Mouse (Mus musculus): ENCODE results near the gene Prr3.
"Not testable (repeated sequence)": the region's sequence is repeated elsewhere in the genome, so short reads cannot be mapped to it uniquely, and the experiment has no call there.

Gene Prr3

GRCm38 (mm10) chr17:35998545-35999305, 18.7 kb upstream of the Prr3 start:
- peak; percentile 55 for DNase-seq (ENCODE audit: low read depth, low spot score)

- peak; percentile 78 for DNase-seq (ENCODE audit: low read depth, low spot score)
Measured at GRCm38 (mm10) chr17:35997713-35998510, 17.9 kb upstream of the Prr3 start.

GRCm38 (mm10) chr17:35996949-35997348, 16.9 kb upstream of the Prr3 start:
- DNase-seq (ENCODE audit: low read depth, low spot score), result peak; percentile 98

GRCm38 (mm10) chr17:35994879-35995240, 14.8 kb upstream of the Prr3 start:
- no peak for DNase-seq (ENCODE audit: low read depth, low spot score)

GRCm38 (mm10) chr17:35994175-35994878, 14.3 kb upstream of the Prr3 start:
- peak; percentile 84 for DNase-seq (ENCODE audit: low read depth, low spot score)

- peak; percentile 94 for DNase-seq (ENCODE audit: low read depth, low spot score)
Measured at GRCm38 (mm10) chr17:35993675-35994074, 13.6 kb upstream of the Prr3 start.

GRCm38 (mm10) chr17:35991781-35992180, 11.7 kb upstream of the Prr3 start:
- DNase-seq (ENCODE audit: low read depth, low spot score), result no peak

GRCm38 (mm10) chr17:35981776-35982175, 1.7 kb upstream of the Prr3 start:
- DNase-seq (ENCODE audit: low read depth, low spot score), result no peak

- no peak for DNase-seq (ENCODE audit: low read depth, low spot score)
Measured at GRCm38 (mm10) chr17:35980363-35980754, 323 bp upstream of the Prr3 start.

GRCm38 (mm10) chr17:35978811-35979400, 1.1 kb downstream of the Prr3 start:
- no peak for DNase-seq (ENCODE audit: low read depth, low spot score)

- peak; percentile 62 for DNase-seq (ENCODE audit: low read depth, low spot score)
Measured at GRCm38 (mm10) chr17:35972131-35972530, 7.9 kb downstream of the Prr3 start.

- peak; percentile 99 for DNase-seq (ENCODE audit: low read depth, low spot score)
Measured at GRCm38 (mm10) chr17:35969418-35970389, 10.3 kb downstream of the Prr3 start, which contains the start of gene Abcf1. TSS of gene Abcf1 (minus strand) at chr17:35969761.

GRCm38 (mm10) chr17:35967621-35968020, 12.4 kb downstream of the Prr3 start:
- DNase-seq (ENCODE audit: low read depth, low spot score), result no peak

GRCm38 (mm10) chr17:35963279-35963678, 16.8 kb downstream of the Prr3 start:
- no peak for DNase-seq (ENCODE audit: low read depth, low spot score)

GRCm38 (mm10) chr17:35958533-35959223, 21.4 kb downstream of the Prr3 start:
- DNase-seq (ENCODE audit: low read depth, low spot score), result no peak

- DNase-seq (ENCODE audit: low read depth, low spot score), result no peak
Measured at GRCm38 (mm10) chr17:35954665-35955064, 25.4 kb downstream of the Prr3 start.

- DNase-seq (ENCODE audit: low read depth, low spot score), result not testable (repeated sequence)
Measured at GRCm38 (mm10) chr17:35952559-35952958, 27.5 kb downstream of the Prr3 start.

- DNase-seq (ENCODE audit: low read depth, low spot score), result not testable (repeated sequence)
Measured at GRCm38 (mm10) chr17:35950946-35951345, 29.1 kb downstream of the Prr3 start.

GRCm38 (mm10) chr17:35939941-35940340, 40.1 kb downstream of the Prr3 start:
- DNase-seq (ENCODE audit: low read depth, low spot score), result no peak

GRCm38 (mm10) chr17:35939108-35939507, 40.9 kb downstream of the Prr3 start:
- no peak for DNase-seq (ENCODE audit: low read depth, low spot score)
